Mouse (Mus musculus): ENCODE measurements around the gene Grm7. TPM values are rescaled to one million over a fixed set of nuclear protein-coding genes. Genes with fewer than 3 reads are reported as not detected.

Gene Grm7
- polyA plus RNA-seq, 1 experiment from 2014 or later = 4.9 TPM

DNA sequence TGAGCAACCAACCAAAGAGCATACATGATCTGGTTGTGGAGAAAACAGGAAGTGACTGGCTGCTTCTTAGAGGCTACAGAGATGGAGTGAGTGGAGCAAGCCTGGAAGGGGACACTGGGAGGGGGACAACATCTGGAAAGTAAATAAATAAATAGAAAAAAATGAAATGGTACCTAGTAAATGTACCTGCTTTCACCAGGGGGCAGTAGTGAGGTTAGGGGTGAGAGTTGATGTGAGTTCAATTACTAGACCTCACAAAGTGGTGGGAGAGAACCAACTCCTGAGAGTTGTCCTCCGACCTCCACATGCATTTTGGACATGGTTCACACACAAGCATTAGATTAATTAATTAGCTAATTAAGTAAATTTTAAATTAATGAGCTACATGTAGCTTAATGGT, 615.8 kb downstream of the Grm7 start:
- Histone ChIP-seq H3K4me1 (ENCODE audit: insufficient read depth, low read length) (no peaks in the 10 kb centered on the region), H3K9me3 (ENCODE audit: low read length) (no peaks in the 10 kb centered on the region), H3K27me3 (ENCODE audit: insufficient read depth, low read length) (no peaks in the 10 kb centered on the region), H3K27ac (ENCODE audit: low read length) (no peak overlapping the region), H3K36me3 (ENCODE audit: insufficient read depth, low read length) (no peaks in the 10 kb centered on the region), H3K4me2 (replicated peaks; ENCODE audit: low read depth, low read length) (no peak overlapping the region), H3K4me3 (ENCODE audit: low read length) (no peak overlapping the region), H3K9ac (replicated peaks; ENCODE audit: low read length) (no peak overlapping the region)
- WGBS = 72% methylated on average over 1 of the region's 1 CpGs
- no peak for ATAC-seq (ENCODE audit: low FRiP score, low TSS enrichment)

DNA sequence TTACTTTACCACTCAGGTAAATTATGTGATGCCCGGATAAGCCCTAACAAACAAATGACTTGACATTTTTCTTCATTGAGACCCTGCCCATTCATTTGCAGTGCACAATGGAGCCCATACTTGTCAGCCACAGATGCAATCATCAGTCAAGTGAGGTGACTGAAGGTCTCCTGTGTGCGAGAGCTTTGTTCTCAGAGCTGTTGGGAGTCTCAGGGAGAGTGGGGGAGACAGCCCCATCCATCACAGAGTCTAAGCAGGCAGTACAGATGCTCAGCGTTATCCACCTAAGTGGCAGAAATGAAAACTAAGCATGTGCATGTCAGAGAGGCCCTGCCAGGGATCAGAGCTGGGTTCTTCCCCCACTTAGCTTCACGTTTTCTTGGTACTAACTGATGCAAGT, 631.3 kb downstream of the Grm7 start:
- Histone ChIP-seq H3K4me3 (ENCODE audit: low read length) (no peak overlapping the region), H3K9me3 (ENCODE audit: low read length) (no peaks in the 10 kb centered on the region), H3K36me3 (ENCODE audit: insufficient read depth, low read length) (no peaks in the 10 kb centered on the region), H3K9ac (replicated peaks; ENCODE audit: low read length) (no peak overlapping the region), H3K27ac (ENCODE audit: low read length) (no peak overlapping the region), H3K4me1 (ENCODE audit: insufficient read depth, low read length) (no peaks in the 10 kb centered on the region), H3K27me3 (ENCODE audit: insufficient read depth, low read length) (no peaks in the 10 kb centered on the region), H3K4me2 (replicated peaks; ENCODE audit: low read depth, low read length) (no peak overlapping the region)
- WGBS = 41% methylated on average over 4 of the region's 4 CpGs
- no peak for ATAC-seq (ENCODE audit: low FRiP score, low TSS enrichment)

DNA sequence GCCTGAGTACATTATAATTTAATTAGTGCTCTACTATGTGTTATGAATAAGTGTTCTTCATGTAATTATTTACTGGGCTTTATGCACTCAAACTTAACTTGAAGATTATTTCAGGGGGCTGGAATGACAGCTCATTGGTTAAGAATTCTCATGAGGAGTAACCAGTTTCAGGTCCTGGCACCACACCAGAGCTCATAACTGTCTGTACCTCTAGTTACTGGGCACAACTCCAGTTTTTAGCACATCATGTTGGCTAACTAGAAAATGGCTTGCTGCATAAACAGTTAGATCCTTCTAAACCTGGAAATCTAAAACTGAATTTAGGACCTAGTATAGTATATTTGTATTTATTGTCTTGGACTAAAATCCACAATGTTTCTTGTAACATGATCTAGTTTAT, 633.1 kb downstream of the Grm7 start:
- no peak overlapping the region for H3K9ac ChIP-seq (replicated peaks; ENCODE audit: low read length)
- no peak for ATAC-seq (ENCODE audit: low FRiP score, low TSS enrichment)
- no peak overlapping the region for H3K4me2 ChIP-seq (replicated peaks; ENCODE audit: low read depth, low read length)
- no peaks in the 10 kb centered on the region for H3K4me1 ChIP-seq (ENCODE audit: insufficient read depth, low read length)
- H3K27ac ChIP-seq (ENCODE audit: low read length) = no peak overlapping the region
- H3K27me3 ChIP-seq (ENCODE audit: insufficient read depth, low read length) = no peaks in the 10 kb centered on the region
- H3K36me3 ChIP-seq (ENCODE audit: insufficient read depth, low read length) = no peaks in the 10 kb centered on the region
- no peaks in the 10 kb centered on the region for H3K9me3 ChIP-seq (ENCODE audit: low read length)
- H3K4me3 ChIP-seq (ENCODE audit: low read length) = no peak overlapping the region

DNA sequence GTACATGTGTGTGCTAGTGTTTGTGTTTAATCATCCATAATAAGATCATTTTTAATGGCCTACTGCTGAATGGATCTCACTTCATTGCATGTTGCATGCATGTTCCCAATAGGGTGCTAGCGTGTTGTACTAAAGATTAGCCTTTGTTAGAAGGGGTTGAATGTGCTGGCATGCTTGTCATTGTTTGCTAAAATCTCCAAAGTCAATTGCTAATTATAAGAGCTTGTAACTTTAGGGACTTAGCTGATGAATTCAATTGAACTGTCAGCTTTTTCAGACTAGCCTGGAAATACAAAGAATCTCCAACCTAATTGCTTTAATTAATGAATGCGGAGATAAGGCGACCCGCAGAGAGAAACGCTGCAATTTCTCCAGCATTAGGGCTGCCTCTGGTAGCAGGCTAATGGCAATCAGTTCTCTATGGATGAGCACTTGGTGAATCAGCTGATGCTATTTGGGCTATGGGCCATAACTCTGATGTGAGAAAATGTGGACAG, 648.2 kb downstream of the Grm7 start:
- WGBS = 81% methylated on average over 5 of the region's 5 CpGs
- Histone ChIP-seq H3K4me2 (replicated peaks; ENCODE audit: low read depth, low read length) (no peak overlapping the region), H3K27me3 (ENCODE audit: insufficient read depth, low read length) (no peaks in the 10 kb centered on the region), H3K36me3 (ENCODE audit: insufficient read depth, low read length) (no peaks in the 10 kb centered on the region), H3K9ac (replicated peaks; ENCODE audit: low read length) (no peak overlapping the region), H3K4me1 (ENCODE audit: insufficient read depth, low read length) (no peaks in the 10 kb centered on the region), H3K4me3 (ENCODE audit: low read length) (no peak overlapping the region), H3K9me3 (ENCODE audit: low read length) (no peaks in the 10 kb centered on the region), H3K27ac (ENCODE audit: low read length) (no peak overlapping the region)
- ATAC-seq (ENCODE audit: low FRiP score, low TSS enrichment) = no peak

DNA sequence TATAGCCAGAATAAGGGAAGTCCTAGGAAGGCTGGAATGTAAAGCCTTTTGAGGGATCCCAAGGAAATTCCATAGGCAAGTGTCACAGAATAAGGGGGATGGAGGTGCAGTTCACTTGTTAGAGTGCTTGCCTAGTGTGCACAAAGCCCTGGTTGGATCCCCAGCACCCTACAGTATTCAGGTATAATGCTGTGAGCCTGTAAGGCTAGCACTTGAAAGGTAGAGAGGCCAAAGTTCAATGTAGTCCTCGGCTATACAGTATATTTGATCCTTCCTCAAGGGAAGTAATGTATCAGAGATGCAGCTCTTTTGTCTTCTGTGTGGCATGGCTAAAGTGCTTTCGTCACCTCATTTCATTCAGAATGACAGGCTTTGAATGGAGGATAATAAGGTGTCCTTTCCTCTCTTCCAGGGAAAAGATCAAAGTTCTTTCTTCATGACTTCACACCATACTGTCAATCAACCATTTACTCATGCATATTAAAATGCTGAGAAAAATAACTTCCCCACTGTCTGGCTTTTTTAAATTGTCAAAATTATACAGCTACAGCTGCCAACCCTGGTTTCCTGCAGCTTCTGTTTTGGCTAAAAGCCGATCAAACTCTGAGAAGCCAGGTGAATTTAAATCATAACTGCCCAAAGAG, 658.7 kb downstream of the Grm7 start:
- no peaks in the 10 kb centered on the region for H3K27me3 ChIP-seq (ENCODE audit: insufficient read depth, low read length)
- H3K4me1 ChIP-seq (ENCODE audit: insufficient read depth, low read length) = no peaks in the 10 kb centered on the region
- no peak overlapping the region for H3K9ac ChIP-seq (replicated peaks; ENCODE audit: low read length)
- WGBS = 54% methylated on average over 3 of the region's 3 CpGs
- H3K9me3 ChIP-seq (ENCODE audit: low read length) = peaks cover 7% of the 10 kb centered on the region; the same call in 1 of the 2 replicates
- H3K4me2 ChIP-seq (replicated peaks; ENCODE audit: low read depth, low read length) = no peak overlapping the region
- H3K27ac ChIP-seq (ENCODE audit: low read length) = no peak overlapping the region
- no peak overlapping the region for H3K4me3 ChIP-seq (ENCODE audit: low read length)
- ATAC-seq (ENCODE audit: low FRiP score, low TSS enrichment) = no peak
- H3K36me3 ChIP-seq (ENCODE audit: insufficient read depth, low read length) = no peaks in the 10 kb centered on the region

DNA sequence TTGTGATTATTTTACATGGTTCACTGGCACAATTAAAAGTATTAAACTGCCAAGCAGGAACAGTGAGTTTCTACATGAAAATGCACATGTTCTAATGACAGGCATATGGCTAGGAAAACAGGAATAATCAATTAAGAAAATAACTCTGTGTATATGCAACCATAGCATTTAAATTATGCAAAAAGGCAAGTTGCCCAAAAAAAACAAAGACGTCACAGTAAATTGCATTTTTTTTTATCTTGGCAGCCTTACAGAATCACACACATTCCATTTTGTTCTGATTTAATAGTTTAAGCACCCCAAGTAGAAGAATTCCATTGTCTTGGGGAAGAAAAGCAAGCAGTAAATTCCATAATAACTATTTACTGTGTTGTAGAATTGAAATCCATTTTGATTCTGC, 716.3 kb downstream of the Grm7 start:
- ATAC-seq (ENCODE audit: low FRiP score, low TSS enrichment) = no peak
- Histone ChIP-seq H3K36me3 (ENCODE audit: insufficient read depth, low read length) (no peaks in the 10 kb centered on the region), H3K4me3 (ENCODE audit: low read length) (no peak overlapping the region), H3K27me3 (ENCODE audit: insufficient read depth, low read length) (no peaks in the 10 kb centered on the region), H3K27ac (ENCODE audit: low read length) (no peak overlapping the region), H3K4me1 (ENCODE audit: insufficient read depth, low read length) (no peaks in the 10 kb centered on the region), H3K9me3 (ENCODE audit: low read length) (no peaks in the 10 kb centered on the region), H3K9ac (replicated peaks; ENCODE audit: low read length) (no peak overlapping the region), H3K4me2 (replicated peaks; ENCODE audit: low read depth, low read length) (no peak overlapping the region)
- WGBS = 41% methylated on average over 1 of the region's 1 CpGs

DNA sequence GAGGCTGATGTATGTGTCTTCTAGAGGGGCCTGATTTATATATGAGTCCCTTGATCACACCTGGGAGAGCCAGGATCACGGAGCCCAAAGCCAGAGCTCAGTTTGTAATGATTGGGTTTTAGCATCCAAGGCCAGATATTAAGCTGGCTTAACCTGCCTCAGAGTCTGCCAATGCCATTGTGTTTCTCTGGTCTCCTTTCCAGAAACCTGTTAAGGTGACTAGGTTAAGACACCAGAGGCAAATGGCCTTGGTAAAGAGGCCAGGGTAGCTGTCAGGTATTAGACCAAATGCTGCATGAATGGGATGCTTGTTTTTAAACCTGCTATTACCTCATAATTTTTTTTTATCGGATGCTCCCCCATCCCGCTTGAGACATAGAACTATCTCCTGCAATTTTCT, 722.7 kb downstream of the Grm7 start:
- Histone ChIP-seq H3K27ac (ENCODE audit: low read length) (no peak overlapping the region), H3K9ac (replicated peaks; ENCODE audit: low read length) (no peak overlapping the region), H3K27me3 (ENCODE audit: insufficient read depth, low read length) (no peaks in the 10 kb centered on the region), H3K9me3 (ENCODE audit: low read length) (no peaks in the 10 kb centered on the region), H3K4me1 (ENCODE audit: insufficient read depth, low read length) (peaks cover 16% of the 10 kb centered on the region), H3K36me3 (ENCODE audit: insufficient read depth, low read length) (no peaks in the 10 kb centered on the region), H3K4me2 (replicated peaks; ENCODE audit: low read depth, low read length) (no peak overlapping the region), H3K4me3 (ENCODE audit: low read length) (no peak overlapping the region)
- no peak for ATAC-seq (ENCODE audit: low FRiP score, low TSS enrichment)
- WGBS = 79% methylated on average over 3 of the region's 3 CpGs

DNA sequence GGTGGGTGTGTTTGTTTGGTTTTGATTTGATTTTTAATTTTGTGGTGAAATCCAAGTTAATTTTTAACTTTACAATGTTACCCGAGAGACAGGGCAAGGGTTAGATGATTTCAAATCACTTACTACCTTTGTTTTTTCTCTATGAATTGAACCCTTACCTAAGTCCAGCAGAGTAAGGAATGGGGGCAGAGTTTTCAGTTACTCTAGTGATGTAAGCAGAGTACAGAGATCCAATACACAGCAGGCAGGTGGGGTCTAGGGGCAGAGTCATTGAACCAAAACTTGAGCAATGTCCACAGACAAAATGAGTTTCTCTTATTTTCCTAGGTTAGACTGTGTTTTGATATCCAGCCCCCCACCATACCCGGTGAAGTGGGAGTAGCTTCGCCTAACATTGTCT, 723.2 kb downstream of the Grm7 start:
- ATAC-seq (ENCODE audit: low FRiP score, low TSS enrichment) = peak; percentile 70
- Histone ChIP-seq H3K9ac (replicated peaks; ENCODE audit: low read length) (no peak overlapping the region), H3K27me3 (ENCODE audit: insufficient read depth, low read length) (no peaks in the 10 kb centered on the region), H3K4me1 (ENCODE audit: insufficient read depth, low read length) (peaks cover 17% of the 10 kb centered on the region), H3K27ac (ENCODE audit: low read length) (no peak overlapping the region), H3K4me3 (ENCODE audit: low read length) (no peak overlapping the region), H3K9me3 (ENCODE audit: low read length) (no peaks in the 10 kb centered on the region), H3K36me3 (ENCODE audit: insufficient read depth, low read length) (no peaks in the 10 kb centered on the region), H3K4me2 (replicated peaks; ENCODE audit: low read depth, low read length) (no peak overlapping the region)
- WGBS = 36% methylated on average over 3 of the region's 3 CpGs

DNA sequence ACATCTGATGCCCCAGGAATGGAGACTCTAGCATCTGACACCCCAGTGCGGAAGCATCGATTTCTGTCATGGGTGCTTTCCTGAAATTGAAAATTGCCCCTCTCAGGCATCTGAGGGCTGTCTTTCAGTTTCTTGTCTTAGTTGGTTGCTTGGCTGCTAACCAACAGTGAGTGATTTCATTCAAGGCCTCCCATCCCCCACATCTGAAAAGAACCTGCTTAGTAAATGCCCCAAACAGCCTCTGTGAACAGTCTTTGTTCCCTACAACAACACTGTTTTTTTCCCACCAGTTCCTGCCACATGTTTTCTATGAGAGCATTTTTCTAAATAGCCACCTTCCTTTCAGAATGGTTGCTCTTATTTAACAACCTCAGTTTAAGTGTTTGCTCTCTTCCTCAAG, 723.6 kb downstream of the Grm7 start:
- Histone ChIP-seq H3K36me3 (ENCODE audit: insufficient read depth, low read length) (no peaks in the 10 kb centered on the region), H3K4me2 (replicated peaks; ENCODE audit: low read depth, low read length) (no peak overlapping the region), H3K9ac (replicated peaks; ENCODE audit: low read length) (no peak overlapping the region), H3K27ac (ENCODE audit: low read length) (0 out of 2 replicates have a peak overlapping the region, but pooled peaks have one; percentile 6), H3K27me3 (ENCODE audit: insufficient read depth, low read length) (no peaks in the 10 kb centered on the region), H3K9me3 (ENCODE audit: low read length) (no peaks in the 10 kb centered on the region), H3K4me1 (ENCODE audit: insufficient read depth, low read length) (peaks cover 17% of the 10 kb centered on the region), H3K4me3 (ENCODE audit: low read length) (no peak overlapping the region)
- 35% methylated on average over 2 of the region's 2 CpGs for WGBS
- 0 out of 2 replicates have a peak, but pooled peaks have one; percentile 13 for ATAC-seq (ENCODE audit: low FRiP score, low TSS enrichment)

DNA sequence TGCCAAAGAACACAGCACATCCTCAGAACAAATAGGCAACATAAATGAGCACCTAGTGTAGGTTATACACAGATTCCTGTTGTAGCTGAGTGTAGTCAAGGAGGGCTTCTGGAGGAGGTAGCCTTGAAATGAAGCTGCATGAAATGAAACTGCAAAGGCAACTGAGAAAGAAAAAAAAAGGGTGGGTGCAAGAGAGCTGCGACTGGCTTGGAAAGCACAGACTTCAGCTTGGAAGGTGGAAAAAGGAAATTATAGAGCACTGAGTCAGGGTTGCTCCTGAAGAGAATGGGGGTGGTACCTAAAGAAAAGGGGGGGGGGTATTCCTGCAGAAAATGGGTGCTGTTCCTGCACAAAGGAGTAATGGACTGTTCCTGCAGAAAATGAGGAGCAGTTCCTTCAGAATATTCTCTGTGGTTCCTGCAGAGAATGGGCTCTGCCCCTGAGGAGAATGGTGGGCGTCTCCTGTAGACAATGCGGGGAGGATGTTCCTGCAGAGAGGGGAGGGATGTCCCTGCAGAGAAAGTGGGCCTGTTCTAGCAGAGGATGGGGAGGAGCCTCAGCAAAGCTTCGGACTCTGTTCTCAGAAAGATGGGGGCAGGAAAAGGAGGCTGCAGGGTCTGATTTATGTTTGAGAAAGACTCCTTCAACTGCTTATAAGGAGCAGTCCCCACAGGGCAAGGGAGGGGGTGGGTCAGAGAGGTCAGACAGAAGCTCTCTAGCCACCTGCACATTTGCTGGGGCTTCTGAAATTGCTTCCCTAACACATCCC, 726.4 kb downstream of the Grm7 start:
- H3K27me3 ChIP-seq (ENCODE audit: insufficient read depth, low read length) = no peaks in the 10 kb centered on the region
- WGBS = 17% methylated on average over 4 of the region's 4 CpGs
- peak; percentile 77 for ATAC-seq (ENCODE audit: low FRiP score, low TSS enrichment)
- H3K36me3 ChIP-seq (ENCODE audit: insufficient read depth, low read length) = no peaks in the 10 kb centered on the region
- H3K9ac ChIP-seq (replicated peaks; ENCODE audit: low read length) = no peak overlapping the region
- no peak overlapping the region for H3K4me2 ChIP-seq (replicated peaks; ENCODE audit: low read depth, low read length)
- H3K9me3 ChIP-seq (ENCODE audit: low read length) = no peaks in the 10 kb centered on the region
- H3K27ac ChIP-seq (ENCODE audit: low read length) = 0 out of 2 replicates have a peak overlapping the region, but pooled peaks have one; percentile 21
- H3K4me1 ChIP-seq (ENCODE audit: insufficient read depth, low read length) = peaks cover 17% of the 10 kb centered on the region
- no peak overlapping the region for H3K4me3 ChIP-seq (ENCODE audit: low read length)
